Mouse (Mus musculus) heart, postnatal 0 days (tissue): ENCODE results near the gene Ehbp1l1. TPM values are rescaled to one million over a fixed set of nuclear protein-coding genes. Genes with fewer than 3 reads are reported as not detected.

Experiments
- ATAC-seq: fragments of 200-750 bp; cut with Nextera tagmentation; 2 replicates; pipeline ENCODE4 v1.8.0; 2017; ENCODE audit warnings: low read depth, moderate number of reproducible peaks, moderate library complexity; ENCODE audit not compliant: insufficient read depth
- DNase-seq: peaks from one replicate; pipeline ENCODE4 v3.0.0-alpha.2; 2016; ENCODE audit warnings: low spot score
- H3K27ac ChIP-seq: fragments of 300-500 bp; sonication (generic); 2 replicates; pipeline ENCODE4 v1.5.1; 2014; ENCODE audit warnings: low read depth, mild to moderate bottlenecking
- H3K27me3 ChIP-seq: fragments of 300-500 bp; sonication (generic); 2 replicates; pipeline ENCODE4 v1.6.1; 2014; ENCODE audit warnings: low read length, mixed read lengths; ENCODE audit not compliant: control insufficient read depth, insufficient read depth
- H3K36me3 ChIP-seq: fragments of 300-500 bp; sonication (generic); replicated peaks from 2 replicates; pipeline ENCODE4 v1.6.1; 2014; ENCODE audit warnings: low read length, mixed read lengths; ENCODE audit not compliant: control insufficient read depth, insufficient read depth
- H3K4me1 ChIP-seq: fragments of 300-500 bp; sonication (generic); 2 replicates; pipeline ENCODE4 v1.6.1; 2014; ENCODE audit warnings: antibody characterized with exemption; ENCODE audit not compliant: control insufficient read depth, insufficient read depth
- H3K4me2 ChIP-seq: fragments of 300-500 bp; sonication (generic); 2 replicates; pipeline ENCODE4 v1.6.1; 2014; ENCODE audit warnings: low read depth, mild to moderate bottlenecking, low read length, moderate library complexity
- H3K4me3 ChIP-seq: fragments of 300-500 bp; sonication (generic); 2 replicates; pipeline ENCODE4 v1.5.1; 2014; ENCODE audit warnings: low read depth, low read length
- H3K9ac ChIP-seq: fragments of 300-500 bp; sonication (generic); replicated peaks from 2 replicates; pipeline ENCODE4 v1.6.1; 2014; ENCODE audit warnings: low read depth, low read length, mixed read lengths
- H3K9me3 ChIP-seq: fragments of 300-500 bp; sonication (generic); replicated peaks from 2 replicates; pipeline ENCODE4 v1.6.1; 2016; ENCODE audit warnings: low read length; ENCODE audit not compliant: control insufficient read depth
- CTCF ChIP-seq: IDR thresholded peaks from 2 replicates; pipeline ENCODE4 v1.5.1; 2016; ENCODE audit warnings: antibody characterized with exemption, control low read depth, low read depth
- EP300 ChIP-seq: IDR thresholded peaks from 2 replicates; pipeline ENCODE4 v1.6.1; 2016; ENCODE audit warnings: antibody characterized with exemption, low read depth
- WGBS: fragments of 180-500 bp; shearing (Covaris S2); extraction: QIAGEN DNeasy Blood & Tissue Kit; methylation state at CpG from one replicate; pipeline ENCODE4 v1.1.7; 2014; 5-methylcytosine and 5-hydroxymethylcytosine counted together
- polyA plus RNA-seq: library from polyadenylated mRNA; unstranded; fragments of >200 nt; fragmentation: Nextera tagmentation; extraction: Ambion mirVana; gene quantifications from 2 replicates; pipeline ENCODE4 v1.2.1, GENCODE M21; 2015
- total RNA-seq: library from RNA; depleted of rRNA; stranded (reverse); fragments of >200 nt; gene quantifications from 2 replicates; pipeline ENCODE4 v1.2.3, GENCODE M21; 2014; ENCODE audit warnings: low replicate concordance

Gene Ehbp1l1
- total and polyA plus RNA-seq, 2 experiments from 2014 or later = 111 to 113 TPM

GRCm38 (mm10) chr19:5668372-5668771 lies 57.7 kb downstream of the Ehbp1l1 start:
- H3K4me3 ChIP-seq = no peak overlapping the region
- WGBS = 87% methylated on average over 4 of the region's 4 CpGs

GRCm38 (mm10) chr19:5666386-5666785 lies 59.7 kb downstream of the Ehbp1l1 start:
- peaks cover 5% of the 10 kb centered on the region; the same call in 1 of the 2 replicates for H3K4me1 ChIP-seq
- no peak for DNase-seq
- no peak overlapping the region for H3K4me2 ChIP-seq
- no peak overlapping the region for H3K4me3 ChIP-seq
- no peak overlapping the region for H3K27ac ChIP-seq
- H3K9me3 ChIP-seq = no peaks in the 10 kb centered on the region
- H3K27me3 ChIP-seq = no peaks in the 10 kb centered on the region
- TF ChIP-seq EP300 (no peak), CTCF (no peak)
- 90% methylated on average over 18 of the region's 18 CpGs for WGBS
- peaks cover 53% of the 10 kb centered on the region for H3K36me3 ChIP-seq
- ATAC-seq = no peak
- no peak overlapping the region for H3K9ac ChIP-seq

More at GRCm38 (mm10) chr19:5668372-5668771, 57.7 kb downstream of the Ehbp1l1 start:
- Histone ChIP-seq H3K4me1 (peaks cover 5% of the 10 kb centered on the region; the same call in 1 of the 2 replicates), H3K4me2 (no peak overlapping the region), H3K27ac (no peak overlapping the region), H3K27me3 (no peaks in the 10 kb centered on the region), H3K36me3 (peaks cover 73% of the 10 kb centered on the region), H3K9me3 (no peaks in the 10 kb centered on the region), H3K9ac (no peak overlapping the region)
- TF ChIP-seq EP300 (no peak), CTCF (no peak)
- DNase-seq (no peak), ATAC-seq (no peak)

- no peaks in the 10 kb centered on the region for H3K27me3 ChIP-seq
- ATAC-seq (no peak), DNase-seq (no peak)
- H3K9ac ChIP-seq = no peak overlapping the region
- H3K9me3 ChIP-seq = no peaks in the 10 kb centered on the region
- TF ChIP-seq CTCF (no peak), EP300 (no peak)
- no peak overlapping the region for H3K4me3 ChIP-seq
- H3K4me1 ChIP-seq = peaks cover 5% of the 10 kb centered on the region; the same call in 1 of the 2 replicates
- H3K36me3 ChIP-seq = peaks cover 44% of the 10 kb centered on the region
- no peak overlapping the region for H3K4me2 ChIP-seq
- 83% methylated on average over 15 of the region's 15 CpGs for WGBS
- no peak overlapping the region for H3K27ac ChIP-seq
Measured at GRCm38 (mm10) chr19:5665465-5665864, 60.7 kb downstream of the Ehbp1l1 start.

GRCm38 (mm10) chr19:5664669-5665257 lies 61.4 kb downstream of the Ehbp1l1 start:
- H3K9me3 ChIP-seq = no peaks in the 10 kb centered on the region
- no peak overlapping the region for H3K9ac ChIP-seq
- H3K4me2 ChIP-seq = no peak overlapping the region
- peaks cover 5% of the 10 kb centered on the region; the same call in 1 of the 2 replicates for H3K4me1 ChIP-seq
- no peak for TF ChIP-seq CTCF
- TF ChIP-seq EP300 = no peak
- no peaks in the 10 kb centered on the region for H3K27me3 ChIP-seq
- DNase-seq (no peak), ATAC-seq (no peak)
- H3K36me3 ChIP-seq = peaks cover 42% of the 10 kb centered on the region
- H3K27ac ChIP-seq = no peak overlapping the region
- 92% methylated on average over 10 of the region's 10 CpGs for WGBS
- no peak overlapping the region for H3K4me3 ChIP-seq

- H3K4me2 ChIP-seq = peak within 1 kb of the TSS; percentile 62
- H3K27me3 ChIP-seq = no peaks in the 10 kb centered on the region
- no peaks in the 10 kb centered on the region for H3K9me3 ChIP-seq
- H3K9ac ChIP-seq = peak within 1 kb of the TSS; percentile 43
- TF ChIP-seq CTCF = no peak
- peak; percentile 78; the same call in 1 of the 2 replicates for TF ChIP-seq EP300
- WGBS = 4% methylated on average over 30 of the region's 32 CpGs
- peak within 1 kb of the TSS; percentile 84 for H3K27ac ChIP-seq
- peaks cover 5% of the 10 kb centered on the region; the same call in 1 of the 2 replicates for H3K4me1 ChIP-seq
- ATAC-seq (peak; percentile 93), DNase-seq (peak; percentile 90)
- peaks cover 41% of the 10 kb centered on the region for H3K36me3 ChIP-seq
- H3K4me3 ChIP-seq = peak within 1 kb of the TSS; percentile 60
Measured at GRCm38 (mm10) chr19:5662981-5663913, 62.9 kb downstream of the Ehbp1l1 start, which contains the start of gene Sipa1. TSS of gene Sipa1 (minus strand) at chr19:5663707.
